Mouse (Mus musculus) lung, postnatal 0 days (tissue): ENCODE results near the gene Wdfy4. TPM values are rescaled to one million over a fixed set of nuclear protein-coding genes. Genes with fewer than 3 reads are reported as not detected.

Source experiments
- ATAC-seq: fragments of 200-750 bp; cut with Nextera tagmentation; 2 replicates; pipeline ENCODE4 v1.8.0; 2017; ENCODE audit warnings: moderate library complexity
- DNase-seq: peaks from one replicate; pipeline ENCODE4 v3.0.0-alpha.2; 2016; ENCODE audit warnings: low spot score
- H3K27ac ChIP-seq: fragments of 300-500 bp; sonication (generic); 2 replicates; pipeline ENCODE4 v1.5.1; 2014; ENCODE audit warnings: antibody characterized with exemption, mild to moderate bottlenecking, low read length, mixed read lengths
- H3K27me3 ChIP-seq: fragments of 300-500 bp; sonication (generic); replicated peaks from 2 replicates; pipeline ENCODE4 v1.6.1; 2014; ENCODE audit warnings: low read length, mixed read lengths; ENCODE audit not compliant: insufficient read depth
- H3K36me3 ChIP-seq: fragments of 300-500 bp; sonication (generic); 2 replicates; pipeline ENCODE4 v1.6.1; 2014; ENCODE audit warnings: low read length, mixed read lengths; ENCODE audit not compliant: insufficient read depth
- H3K4me1 ChIP-seq: fragments of 300-500 bp; sonication (generic); 2 replicates; pipeline ENCODE4 v1.6.1; 2014; ENCODE audit warnings: antibody characterized with exemption, low read depth, low read length, mixed read lengths; ENCODE audit not compliant: insufficient read depth
- H3K4me2 ChIP-seq: fragments of 300-500 bp; sonication (generic); replicated peaks from 2 replicates; pipeline ENCODE4 v1.6.1; 2014; ENCODE audit warnings: low read depth, mild to moderate bottlenecking, low read length, moderate library complexity, mixed read lengths
- H3K4me3 ChIP-seq: fragments of 300-500 bp; sonication (generic); 2 replicates; pipeline ENCODE4 v1.5.1; 2014; ENCODE audit warnings: low read depth, low read length
- H3K9ac ChIP-seq: fragments of 300-500 bp; sonication (generic); replicated peaks from 2 replicates; pipeline ENCODE4 v1.6.1; 2014; ENCODE audit warnings: low read depth, mild to moderate bottlenecking
- H3K9me3 ChIP-seq: fragments of 300-500 bp; sonication (generic); 2 replicates; pipeline ENCODE4 v1.6.1; 2016; ENCODE audit warnings: low read length, mixed read lengths
- CTCF ChIP-seq: IDR thresholded peaks from 2 replicates; pipeline ENCODE4 v1.5.1; 2016; ENCODE audit warnings: antibody characterized with exemption, mild to moderate bottlenecking
- EP300 ChIP-seq: IDR thresholded peaks from 2 replicates; pipeline ENCODE4 v1.6.1; 2016; ENCODE audit warnings: antibody characterized with exemption, mild to moderate bottlenecking, control low read depth
- WGBS: fragments of 180-500 bp; shearing (Covaris S2); extraction: QIAGEN DNeasy Blood & Tissue Kit; methylation state at CpG from one replicate; pipeline ENCODE4 v1.1.7; 2014; 5-methylcytosine and 5-hydroxymethylcytosine counted together
- polyA plus RNA-seq: library from polyadenylated mRNA; unstranded; fragments of >200 nt; fragmentation: Nextera tagmentation; extraction: Ambion mirVana; gene quantifications from 2 replicates; pipeline ENCODE4 v1.2.1, GENCODE M21; 2015

Gene Wdfy4
- polyA plus RNA-seq, 1 experiment from 2014 or later = 0.98 TPM

- Histone ChIP-seq H3K36me3 (no peaks in the 10 kb centered on the region), H3K27ac (no peak overlapping the region), H3K4me3 (no peak overlapping the region), H3K9me3 (no peaks in the 10 kb centered on the region), H3K9ac (no peak overlapping the region), H3K4me2 (no peak overlapping the region), H3K4me1 (no peaks in the 10 kb centered on the region), H3K27me3 (no peaks in the 10 kb centered on the region)
- DNase-seq (no peak), ATAC-seq (no peak)
- TF ChIP-seq EP300 (no peak), CTCF (no peak)
- 54% methylated on average over 9 of the region's 9 CpGs for WGBS
Observed at GRCm38 (mm10) chr14:32923871-32924270, 261.4 kb downstream of the Wdfy4 start.

- no peak for TF ChIP-seq CTCF
- no peak for TF ChIP-seq EP300
Observed at GRCm38 (mm10) chr14:32917919-32918318, 267.4 kb downstream of the Wdfy4 start.

GRCm38 (mm10) chr14:32915360-32915759, 269.9 kb downstream of the Wdfy4 start:
- ATAC-seq = peak; percentile 87
- WGBS = 12% methylated on average over 2 of the region's 2 CpGs
- DNase-seq = peak; percentile 89

More at GRCm38 (mm10) chr14:32917919-32918318, 267.4 kb downstream of the Wdfy4 start:
- Histone ChIP-seq H3K4me2 (no peak overlapping the region), H3K4me1 (0 out of 2 replicates have a peak, but pooled peaks cover 10% of the 10 kb centered on the region), H3K27ac (no peak overlapping the region), H3K9me3 (no peaks in the 10 kb centered on the region), H3K27me3 (no peaks in the 10 kb centered on the region), H3K9ac (no peak overlapping the region), H3K4me3 (no peak overlapping the region), H3K36me3 (no peaks in the 10 kb centered on the region)
- ATAC-seq = no peak
- 89% methylated on average over 1 of the region's 1 CpGs for WGBS
- no peak for DNase-seq

GRCm38 (mm10) chr14:32911187-32911586, 274.1 kb downstream of the Wdfy4 start:
- H3K36me3 ChIP-seq = no peaks in the 10 kb centered on the region
- no peak overlapping the region for H3K4me3 ChIP-seq
- H3K27me3 ChIP-seq = no peaks in the 10 kb centered on the region
- TF ChIP-seq EP300 = peak; percentile 60
- TF ChIP-seq CTCF = no peak
- DNase-seq (peak; percentile 46), ATAC-seq (0 out of 2 replicates have a peak, but pooled peaks have one; percentile 21)
- H3K9me3 ChIP-seq = no peaks in the 10 kb centered on the region
- no peak overlapping the region for H3K27ac ChIP-seq
- no peak overlapping the region for H3K4me2 ChIP-seq
- no peak overlapping the region for H3K9ac ChIP-seq
- 0 out of 2 replicates have a peak, but pooled peaks cover 2% of the 10 kb centered on the region for H3K4me1 ChIP-seq
- 67% methylated on average over 4 of the region's 4 CpGs for WGBS

More at GRCm38 (mm10) chr14:32915360-32915759, 269.9 kb downstream of the Wdfy4 start:
- Histone ChIP-seq H3K27me3 (no peaks in the 10 kb centered on the region), H3K9ac (no peak overlapping the region), H3K27ac (peak overlapping the region; percentile 40; the same call in 1 of the 2 replicates), H3K4me3 (no peak overlapping the region), H3K4me1 (0 out of 2 replicates have a peak, but pooled peaks cover 10% of the 10 kb centered on the region), H3K36me3 (no peaks in the 10 kb centered on the region), H3K4me2 (no peak overlapping the region), H3K9me3 (no peaks in the 10 kb centered on the region)
- peak; percentile 62; the same call in 1 of the 2 replicates for TF ChIP-seq EP300
- no peak for TF ChIP-seq CTCF

Other genes with a start within 250 kb of the Wdfy4 start
- 1.4 and 2.0 TPM in 2 replicates for gene Lrrc18, start 194.1 kb downstream of the Wdfy4 start, polyA plus RNA-seq
- 29.5 and 30.2 TPM in 2 replicates for gene Arhgap22, start 28.5 kb upstream of the Wdfy4 start, polyA plus RNA-seq